Mouse (Mus musculus) Patski (cell line): ENCODE measurements around the gene Vmn1r152. TPM values are rescaled to one million over a fixed set of nuclear protein-coding genes. Genes with fewer than 3 reads are reported as not detected.
"Not testable (repeated sequence)": the region's sequence is repeated elsewhere in the genome, so short reads cannot be mapped to it uniquely, and the experiment has no call there.

Experiments
- ATAC-seq: fragments of 100-300 bp; one replicate; pipeline ENCODE4 v1.8.0; 2021
- CTCF ChIA-PET: fragments of 350-600 bp; sonication (Branson Sonifier 250); formaldehyde crosslinking; loops from one replicate; lab custom pipeline; 2022; ENCODE audit warnings: inconsistent platforms; lab: Charles Lee
- POLR2A ChIA-PET: fragments of 350-600 bp; sonication (Branson Sonifier 250); formaldehyde crosslinking; loops from one replicate; lab custom pipeline; 2022; ENCODE audit warnings: antibody characterized with exemption, inconsistent platforms; lab: Charles Lee
- DNase-seq: peaks from one replicate; pipeline ENCODE4 v3.0.0-alpha.2; 2011; ENCODE audit warnings: low read depth, low spot score
- H3K27me3 ChIP-seq: fragments of 371-371 bp; one replicate; pipeline ENCODE4 v1.5.1; 2021
- in situ Hi-C: fragments of 300-500 bp; cut with MboI; formaldehyde crosslinking; loops from 3 replicates; pipeline ENCODE4 v1.11.1; 2018; ENCODE audit warnings: low pct_unique_long_range_greater_than_20kb, mixed read lengths
- polyA plus RNA-seq: library from polyadenylated mRNA; unstranded; gene quantifications from one replicate; pipeline ENCODE4 v1.2.3, GENCODE M21; 2021

Gene Vmn1r152
- polyA plus RNA-seq = not detected

GRCm38 (mm10) chr7:22522667-22523066 is at the start of gene Vmn1r152:
TSS of gene Vmn1r152 (plus strand) at chr7:22522967.
- CTCF ChIA-PET, H3K27me3 ChIP-seq, ATAC-seq, in situ Hi-C loops, DNase-seq, POLR2A ChIA-PET: not testable (repeated sequence)

DNA sequence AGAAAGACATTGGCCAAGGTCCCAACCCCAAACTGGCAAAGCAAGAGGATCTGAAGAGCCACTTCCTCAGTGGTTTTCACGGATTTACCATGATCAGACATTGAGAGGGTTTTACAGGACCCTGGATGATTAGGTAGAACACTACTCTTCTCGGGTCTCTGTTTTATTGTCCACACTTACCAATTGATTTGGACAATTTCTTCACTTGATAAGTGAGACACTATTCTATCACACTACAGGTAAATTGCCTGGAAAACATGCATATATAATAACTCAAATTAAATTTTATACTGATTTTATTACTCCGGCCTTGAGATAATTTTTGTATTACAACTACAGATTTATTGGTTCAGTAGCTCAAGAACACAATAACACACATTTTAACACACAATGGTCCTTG is 23.2 kb upstream of the Vmn1r152 start, which contains the start of gene Vmn1r151:
Gene Vmn1r151 (minus strand): TSS at position 101 of the 400 bp plus-strand sequence.
- in situ Hi-C loops, ATAC-seq, POLR2A ChIA-PET, CTCF ChIA-PET, H3K27me3 ChIP-seq, DNase-seq: not testable (repeated sequence)

DNA sequence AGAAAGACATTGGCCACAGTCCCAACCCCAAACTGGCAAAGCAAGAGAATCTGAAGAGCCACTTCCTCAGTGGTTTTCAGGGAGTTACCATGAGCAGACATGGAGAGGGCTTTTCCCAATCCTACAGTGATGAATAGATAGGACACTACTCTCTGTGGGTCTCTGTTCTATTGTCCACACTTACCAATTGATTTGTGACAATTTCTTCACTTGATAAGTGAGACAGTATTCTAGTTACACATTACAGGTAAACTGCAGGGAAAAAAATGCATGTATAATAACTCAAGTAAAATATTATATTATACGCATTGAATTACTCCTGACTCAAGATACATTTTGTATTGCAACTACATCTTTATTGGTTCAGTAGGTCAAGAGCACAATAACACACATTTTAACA is 12.0 kb downstream of the Vmn1r152 start, which contains the start of gene Gm8677:
Gene Gm8677 (minus strand): TSS at position 101 of the 400 bp plus-strand sequence.
- POLR2A ChIA-PET, in situ Hi-C loops, H3K27me3 ChIP-seq, ATAC-seq, CTCF ChIA-PET, DNase-seq: not testable (repeated sequence)

DNA sequence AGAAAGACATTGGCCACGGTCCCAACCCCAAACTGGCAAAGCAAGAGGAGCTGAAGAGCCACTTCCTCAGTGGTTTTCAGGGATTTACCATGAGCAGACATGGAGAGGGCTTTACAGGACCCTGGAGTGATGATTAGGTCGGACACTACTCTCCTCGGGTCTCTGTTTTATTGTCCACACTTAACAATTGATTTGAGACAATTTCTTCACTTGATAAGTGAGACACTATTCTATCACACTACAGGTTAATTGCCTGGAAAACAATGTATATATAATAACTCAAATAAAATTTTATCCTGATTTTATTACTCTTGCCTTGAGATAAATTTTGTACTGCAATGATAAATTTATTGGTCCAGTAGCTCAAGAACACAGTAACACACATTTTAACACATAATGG is 42.5 kb downstream of the Vmn1r152 start, which contains the start of gene Gm4201:
Gene Gm4201 (minus strand): TSS at position 101 of the 400 bp plus-strand sequence.
- CTCF ChIA-PET, DNase-seq, POLR2A ChIA-PET, in situ Hi-C loops, ATAC-seq, H3K27me3 ChIP-seq: not testable (repeated sequence)

Other genes with a start within 250 kb of the Vmn1r152 start
- gene Gm4187, start 193.2 kb upstream of the Vmn1r152 start, polyA plus RNA-seq = not detected
- not detected for gene Gm8660, start 151.9 kb upstream of the Vmn1r152 start, polyA plus RNA-seq
- not detected for gene Vmn1r148, start 109.4 kb upstream of the Vmn1r152 start, polyA plus RNA-seq
- not detected for gene Vmn1r149, start 84.7 kb upstream of the Vmn1r152 start, polyA plus RNA-seq
- gene Gm10665, start 58.9 kb upstream of the Vmn1r152 start, polyA plus RNA-seq = not detected
- gene Vmn1r151, start 23.3 kb upstream of the Vmn1r152 start, polyA plus RNA-seq = not detected
- gene Gm8677, start 11.9 kb downstream of the Vmn1r152 start, polyA plus RNA-seq = not detected
- gene Gm4201, start 42.4 kb downstream of the Vmn1r152 start, polyA plus RNA-seq = not detected
- not detected for gene Gm4565, start 65.2 kb downstream of the Vmn1r152 start, polyA plus RNA-seq
- gene Vmn1r155, start 135.1 kb downstream of the Vmn1r152 start, polyA plus RNA-seq = not detected
- not detected for gene Gm8693, start 169.3 kb downstream of the Vmn1r152 start, polyA plus RNA-seq
- gene Gm4567, start 196.7 kb downstream of the Vmn1r152 start, polyA plus RNA-seq = not detected
- not detected for gene Vmn1r157, start 238.7 kb downstream of the Vmn1r152 start, polyA plus RNA-seq